Mouse (Mus musculus) thymus, postnatal 25 days (tissue): ENCODE measurements at regions not wholly inside any gene's neighbourhood (a gene's known extent, or its start where the extent isn't known, plus 50 kb on each side); places are given as distances from the start of the nearest gene placed in this dataset.

ENCODE experiments used
- DNase-seq: peaks from one replicate; pipeline ENCODE4 v3.0.0; 2022

DNA sequence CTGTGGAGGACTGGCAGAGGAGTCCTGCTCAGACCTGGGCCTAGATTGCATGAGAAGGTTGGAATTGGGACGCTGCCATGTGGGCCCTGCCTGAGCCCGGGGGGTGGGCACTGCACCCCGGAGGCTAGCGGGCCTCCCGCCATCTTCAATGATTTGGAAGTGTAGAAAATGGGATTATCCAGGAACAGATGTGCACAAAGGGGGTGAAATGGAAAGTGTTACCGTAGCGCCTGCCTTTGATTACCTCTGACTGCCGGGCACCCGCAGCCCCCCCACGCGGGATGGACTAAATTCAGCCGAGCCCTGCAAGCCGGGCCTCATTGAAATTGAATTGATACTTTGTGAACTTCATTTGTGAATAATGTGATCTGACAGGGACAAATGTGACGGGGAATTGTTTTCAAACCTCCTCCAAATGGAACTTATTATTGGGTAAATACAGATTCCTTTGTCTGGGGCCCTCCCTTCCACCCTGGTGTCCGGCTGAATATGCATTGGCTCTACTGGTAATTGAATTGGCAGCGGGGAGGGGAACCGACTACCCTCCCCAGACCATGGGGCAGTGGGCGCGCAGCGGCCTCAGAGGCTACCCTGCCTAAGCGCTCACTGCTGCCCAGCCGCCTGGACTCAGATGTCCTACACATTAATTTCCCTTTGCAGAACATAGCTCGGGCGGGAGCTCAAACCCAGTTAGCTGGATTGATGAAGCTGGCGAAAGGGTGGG, 77.9 kb upstream of the Nkx1-1 start:
- no peak for DNase-seq

DNA sequence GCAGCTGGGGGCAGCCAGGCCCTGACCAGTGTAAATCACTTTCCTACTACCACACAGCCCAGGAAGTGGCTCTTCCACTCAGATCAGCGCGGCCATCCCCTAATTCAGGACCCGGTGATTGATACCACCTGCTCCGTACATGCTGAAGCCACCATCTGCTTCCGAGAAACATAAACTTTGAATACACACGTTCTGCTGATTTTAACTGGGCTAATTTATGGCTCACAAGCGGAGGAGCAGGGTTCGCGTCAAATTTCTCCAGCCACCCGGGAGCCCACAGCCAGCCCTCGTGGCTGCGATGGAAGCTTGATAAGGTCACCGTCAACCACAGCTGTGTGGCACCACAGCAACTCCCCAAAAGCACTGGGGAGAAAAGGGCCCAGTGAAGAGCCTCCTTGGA, 72.0 kb upstream of the Nkx1-1 start:
- no peak for DNase-seq

DNA sequence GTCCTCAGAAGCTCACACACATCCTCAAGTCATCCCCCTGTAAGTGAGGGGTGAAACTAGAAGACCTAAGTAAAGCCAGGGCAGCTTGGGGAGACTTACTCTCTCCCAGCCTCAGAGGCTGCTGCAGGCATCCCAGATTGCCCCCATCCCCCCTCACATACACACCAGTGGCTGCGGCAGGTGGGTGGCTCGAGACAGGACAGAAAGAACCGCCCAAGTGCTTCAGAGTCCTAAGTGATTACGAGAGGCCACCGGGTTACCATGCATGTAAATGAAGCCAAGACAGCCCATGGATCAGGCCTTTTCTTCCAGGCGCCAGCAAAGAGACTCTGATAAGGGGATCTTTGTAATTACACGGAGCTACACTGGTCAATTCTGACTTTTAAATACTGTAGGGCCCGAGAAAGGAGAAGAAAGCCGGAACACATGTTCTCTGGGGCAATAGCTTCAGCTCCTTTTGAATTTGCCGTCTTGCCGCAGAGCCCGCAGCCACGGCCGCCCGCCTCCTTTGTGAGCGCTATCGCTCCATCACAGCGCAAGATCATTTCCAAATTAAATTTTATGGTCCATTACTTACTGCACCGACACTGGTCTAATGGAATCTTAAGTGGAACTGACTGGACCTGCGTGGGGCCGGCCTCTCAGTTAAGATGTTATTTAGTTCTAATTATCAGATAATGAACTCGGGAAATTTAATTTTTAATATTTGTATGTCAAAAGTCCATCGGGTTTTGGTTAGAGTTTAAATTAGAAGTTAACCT, 68.1 kb upstream of the Nkx1-1 start:
- no peak for DNase-seq

DNA sequence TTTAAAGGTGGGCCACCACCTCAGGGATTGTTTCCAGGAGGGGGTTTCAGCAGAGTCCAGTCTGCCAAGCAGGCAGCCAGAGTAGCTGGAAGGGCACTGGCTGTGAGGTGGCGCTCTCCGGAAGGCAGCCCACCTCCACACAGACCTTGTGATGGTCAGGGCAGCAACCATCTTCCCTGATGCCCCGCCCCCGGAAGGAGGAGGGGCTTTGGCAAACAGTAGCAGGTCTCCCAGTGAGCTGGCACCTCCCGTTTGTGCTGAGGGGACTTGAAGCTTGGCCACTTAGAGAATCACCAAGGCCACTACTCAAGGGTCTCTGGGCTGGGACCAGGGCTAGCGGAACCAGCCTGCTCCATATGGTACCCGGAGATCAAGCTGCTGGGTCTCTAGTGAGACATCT, 67.4 kb upstream of the Nkx1-1 start:
- DNase-seq = no peak

DNA sequence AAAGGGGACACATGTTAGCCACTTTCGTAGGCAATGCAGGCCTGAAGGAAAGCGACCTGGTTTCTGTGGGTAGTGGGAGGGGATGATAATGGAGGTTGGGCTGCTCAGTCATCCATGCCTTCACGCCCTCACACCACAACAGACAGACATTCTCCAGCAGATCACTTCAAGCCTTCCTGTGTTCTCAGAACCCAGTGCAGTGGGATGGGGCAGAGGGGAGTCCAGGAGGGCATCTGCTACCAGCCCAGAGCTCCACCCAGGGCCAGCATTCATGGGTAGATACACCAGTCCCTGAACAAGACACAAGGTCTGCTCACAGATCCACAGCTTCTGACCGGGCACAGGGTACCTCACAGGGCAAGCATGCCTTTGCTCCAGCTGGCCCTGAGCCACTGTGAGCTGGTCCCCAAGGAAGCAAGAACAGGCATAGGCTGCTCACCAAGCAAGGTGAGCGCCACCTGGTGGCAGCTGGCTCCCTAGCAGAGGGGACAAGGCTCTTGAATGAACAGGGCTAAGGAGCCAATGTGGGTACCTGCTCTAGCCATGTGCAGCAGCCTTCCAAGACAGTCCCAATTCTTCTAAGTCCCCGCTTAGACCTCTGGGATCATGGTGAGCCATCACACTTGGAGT, 62.2 kb upstream of the Nkx1-1 start:
- DNase-seq = peak; percentile 79

DNA sequence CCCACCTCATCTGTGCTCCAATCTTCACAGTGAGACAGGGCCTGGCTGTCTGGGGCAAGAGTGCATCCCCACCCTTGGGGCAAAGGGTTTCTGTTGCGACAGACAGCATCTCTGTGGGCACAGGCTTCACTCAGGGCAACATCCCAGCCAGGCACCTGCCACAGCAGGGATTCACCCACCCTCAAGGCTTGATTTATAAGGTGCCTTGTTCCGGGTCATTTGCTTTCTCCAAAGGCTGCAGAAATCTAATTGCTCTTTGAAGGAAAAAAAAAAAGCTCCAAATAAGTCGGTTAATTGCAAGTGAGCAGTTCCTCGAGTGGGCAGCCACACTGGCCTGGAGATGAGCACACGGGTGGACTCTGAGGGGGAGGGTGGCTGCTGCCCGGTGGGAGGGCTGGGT, 61.5 kb upstream of the Nkx1-1 start:
- DNase-seq = no peak

DNA sequence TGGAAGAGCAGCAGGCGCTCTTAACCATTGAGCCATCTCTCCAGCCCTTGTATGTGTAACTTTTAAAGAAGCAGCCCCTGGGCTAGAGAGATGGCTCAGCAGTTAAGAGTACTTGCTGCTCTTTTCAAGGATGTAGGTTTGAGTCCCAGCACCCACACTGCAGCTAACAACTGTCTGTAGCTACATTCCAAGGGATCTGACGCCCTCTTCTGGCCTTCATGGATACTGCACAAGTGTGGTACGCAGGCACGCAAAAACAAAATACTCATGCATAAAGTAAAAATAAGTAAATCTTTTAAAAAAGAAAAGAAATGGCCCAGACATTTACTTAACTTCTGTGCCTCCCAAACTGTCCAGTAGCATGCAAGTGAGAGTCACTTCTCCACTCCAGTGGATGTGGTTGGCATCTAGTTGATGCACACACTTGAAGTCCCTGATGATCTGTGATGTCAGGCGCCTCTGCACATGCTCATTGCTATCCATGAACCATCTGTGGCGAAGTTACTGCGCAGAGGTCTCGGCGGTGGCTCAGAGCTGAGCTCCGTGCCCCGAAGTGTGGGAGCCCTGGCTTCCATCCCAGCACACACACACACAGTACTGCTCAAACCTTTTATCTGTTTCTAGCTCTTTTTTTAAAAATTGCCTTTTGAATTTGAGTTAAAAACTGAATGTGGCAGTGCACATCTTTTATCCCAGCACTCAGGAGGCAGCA, 59.0 kb upstream of the Nkx1-1 start:
- no peak for DNase-seq

DNA sequence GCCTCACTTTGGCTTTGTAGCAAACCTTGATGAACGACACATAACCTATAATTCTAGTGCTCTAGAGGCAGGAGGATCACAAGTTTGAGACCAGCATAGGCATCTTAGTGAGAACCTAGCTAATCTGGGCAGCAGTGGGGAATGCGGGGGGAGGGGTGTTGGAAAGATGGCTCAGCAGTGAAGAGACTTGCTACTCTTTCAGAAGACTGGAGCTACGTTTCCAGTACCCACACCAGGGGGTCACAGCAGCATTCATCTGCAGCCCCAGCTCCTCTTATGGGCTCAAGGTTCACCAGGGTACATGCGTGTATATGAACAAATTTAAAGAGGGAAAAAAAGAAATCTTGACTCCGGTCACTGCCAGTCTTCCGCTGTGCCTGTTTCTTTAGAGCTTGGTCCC, 55.5 kb upstream of the Nkx1-1 start:
- DNase-seq = no peak

DNA sequence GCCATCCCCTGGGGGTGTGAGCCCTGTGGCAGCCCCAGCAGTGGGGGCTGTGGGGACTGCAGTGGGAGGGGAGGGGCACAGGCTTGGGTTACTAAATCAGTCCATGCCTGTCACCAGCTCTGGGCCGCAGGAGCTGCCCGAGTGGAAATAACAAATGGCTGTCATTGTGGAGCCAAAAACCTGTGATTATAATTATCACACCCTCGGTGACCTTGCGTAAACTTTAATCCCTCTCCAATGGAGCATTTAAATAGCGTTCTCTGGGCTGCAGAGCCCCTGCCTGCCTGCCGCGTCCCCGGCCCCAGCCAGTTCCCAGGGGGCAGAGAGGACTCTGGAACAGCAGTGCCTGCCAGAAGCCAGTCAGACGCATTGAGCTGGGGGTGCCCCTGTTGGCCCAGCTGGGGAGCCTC, 54.4 kb upstream of the Nkx1-1 start:
- no peak for DNase-seq

DNA sequence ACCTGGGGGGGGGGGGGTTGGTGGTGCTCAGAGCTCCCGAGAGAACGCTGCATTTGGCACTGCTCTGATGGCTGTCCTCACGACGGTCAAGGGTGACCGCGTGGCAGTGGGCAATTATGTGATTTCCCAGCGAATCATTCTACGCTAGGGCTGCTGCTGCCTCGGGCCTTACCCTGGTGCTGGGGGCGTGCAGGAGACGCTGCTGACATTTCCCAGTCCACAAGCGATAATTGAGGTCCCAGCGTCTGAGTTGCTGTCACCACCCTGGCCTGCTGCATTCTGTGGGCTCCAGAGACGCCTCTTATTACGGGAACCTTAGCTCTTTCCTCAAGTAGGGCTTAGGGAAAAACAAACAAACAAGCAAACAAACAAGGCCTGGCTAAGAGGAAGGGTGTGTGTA, 52.0 kb upstream of the Nkx1-1 start:
- DNase-seq = no peak
